Mouse (Mus musculus): ENCODE results near the gene Fam222b. TPM values are rescaled to one million over a fixed set of nuclear protein-coding genes. Genes with fewer than 3 reads are reported as not detected.
A peak's percentile ranks its signal among the peaks of the same experiment; 100 is the strongest.
"Not testable (repeated sequence)": the region's sequence is repeated elsewhere in the genome, so short reads cannot be mapped to it uniquely, and the experiment has no call there.

Fam222b gene
- polyA plus RNA-seq, 1 experiment from 2014 or later, result 5.1 TPM

DNA sequence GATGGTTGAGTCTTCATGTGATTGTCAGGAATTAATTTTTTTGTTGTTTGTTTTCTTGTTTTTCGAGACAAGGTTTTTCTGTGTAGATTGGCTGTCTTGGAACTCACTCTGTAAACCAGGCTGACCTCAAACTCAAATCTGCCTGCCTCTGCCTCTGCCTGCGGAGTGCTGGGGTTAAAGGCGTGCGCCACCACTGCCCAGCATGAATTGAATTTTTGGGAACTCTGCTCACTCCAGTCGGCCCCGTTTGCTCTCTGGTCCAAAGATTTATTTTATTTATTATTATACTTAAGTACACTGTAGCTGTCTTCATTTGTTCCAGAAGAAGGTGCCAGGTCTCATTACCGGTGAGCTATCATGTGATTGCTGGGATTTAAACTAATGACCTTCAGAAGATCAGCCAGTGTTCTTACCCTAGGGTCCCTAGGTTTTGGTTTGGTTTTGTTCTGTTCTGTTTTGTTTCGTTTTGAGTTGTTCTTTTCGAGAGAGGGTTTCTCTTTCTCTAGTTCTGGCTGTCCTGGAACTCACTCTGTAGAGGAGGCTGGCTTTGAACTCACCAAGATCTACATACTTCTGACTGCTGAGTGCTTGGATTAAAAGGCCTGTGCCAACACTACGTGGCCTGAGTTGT, 89.5 kb downstream of the Fam222b start:
- no peak; the same call in 1 of the 2 replicates for ATAC-seq (ENCODE audit: low FRiP score, low TSS enrichment)
- H3K9me3 ChIP-seq (ENCODE audit: control insufficient read depth, low read length), result no peaks in the 10 kb centered on the region
- no peaks in the 10 kb centered on the region for H3K27me3 ChIP-seq (ENCODE audit: control insufficient read depth, insufficient read depth, low read length)
- H3K27ac ChIP-seq (replicated peaks), result no peak overlapping the region
- H3K36me3 ChIP-seq (ENCODE audit: control insufficient read depth, insufficient read depth, low read length), result peaks cover 3% of the 10 kb centered on the region; the same call in 1 of the 2 replicates
- H3K9ac ChIP-seq (ENCODE audit: low read length), result no peak overlapping the region
- no peak; the same call in 1 of the 2 replicates for TF ChIP-seq CTCF (IDR thresholded peaks at IDR 0.05; ENCODE audit: low read depth)
- no peak for TF ChIP-seq EP300 (optimal IDR thresholded peaks at IDR 0.05)
- peak overlapping the region; percentile 84; the same call in 1 of the 2 replicates for H3K4me3 ChIP-seq (ENCODE audit: low read depth, low read length)
- no peak for DNase-seq (ENCODE audit: low spot score)
- H3K4me1 ChIP-seq (replicated peaks; ENCODE audit: control insufficient read depth, insufficient read depth), result no peaks in the 10 kb centered on the region
- H3K4me2 ChIP-seq (replicated peaks; ENCODE audit: low read depth), result peak overlapping the region; percentile 63
- WGBS, result 40% methylated on average over 10 of the region's 10 CpGs

- not testable (repeated sequence) for H3K27me3 ChIP-seq (ENCODE audit: control insufficient read depth, insufficient read depth, low read length); H3K9me3 ChIP-seq (ENCODE audit: control insufficient read depth, low read length); DNase-seq (ENCODE audit: low spot score); H3K9ac ChIP-seq (ENCODE audit: low read length); H3K4me2 ChIP-seq (replicated peaks; ENCODE audit: low read depth); H3K27ac ChIP-seq (replicated peaks); H3K4me3 ChIP-seq (ENCODE audit: low read depth, low read length); H3K4me1 ChIP-seq (replicated peaks; ENCODE audit: control insufficient read depth, insufficient read depth); ATAC-seq (ENCODE audit: low FRiP score, low TSS enrichment); H3K36me3 ChIP-seq (ENCODE audit: control insufficient read depth, insufficient read depth, low read length)
- WGBS, result 91% methylated on average over 6 of the region's 6 CpGs
These were observed 90.2 kb downstream of the Fam222b start for GRCm38 (mm10) chr11:78184702-78185101.

DNA sequence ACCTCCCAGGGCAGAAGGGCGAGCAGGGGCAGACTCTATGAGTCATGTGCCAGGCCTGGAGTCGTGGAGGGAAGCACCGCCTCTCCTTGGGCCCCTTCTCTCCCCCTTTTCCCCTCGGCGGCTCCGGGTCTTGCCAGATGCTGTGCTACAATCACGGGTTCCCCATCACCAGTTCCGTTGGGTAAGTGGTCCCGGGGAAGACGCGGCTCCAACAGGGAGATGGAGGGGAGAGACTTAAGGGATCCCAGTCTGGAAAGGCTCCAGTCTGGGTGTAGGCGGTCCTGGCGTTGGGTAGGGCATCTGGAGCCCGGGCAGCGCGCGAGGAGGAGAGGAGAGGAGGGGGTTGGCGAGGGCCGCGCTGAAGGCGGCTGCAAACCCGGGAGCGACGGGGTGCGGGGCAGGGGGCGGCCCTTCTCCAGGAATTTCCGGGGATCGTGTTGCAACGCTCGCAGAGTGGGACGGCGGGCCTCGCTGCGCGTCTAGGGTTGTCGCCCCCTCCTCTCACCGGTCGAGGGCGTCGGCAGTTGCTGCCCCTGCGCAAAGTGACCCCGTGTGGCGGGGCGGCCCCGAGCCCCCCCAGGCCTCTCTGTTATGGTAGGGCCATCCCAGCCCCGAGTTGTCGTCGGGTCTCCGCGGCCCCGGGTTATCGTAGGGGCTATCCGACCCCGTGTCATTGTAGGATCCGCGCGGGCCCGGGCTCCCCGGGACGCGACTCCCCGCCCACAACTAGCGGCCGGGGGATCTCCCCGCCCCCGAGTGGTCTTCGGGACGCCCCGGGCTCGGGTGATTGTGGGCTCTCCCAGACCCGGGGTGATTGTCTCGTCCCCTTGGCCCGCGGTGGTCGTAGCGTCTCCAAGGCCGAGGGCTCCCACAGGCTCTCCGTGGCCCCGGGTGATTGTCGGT, 94.1 kb downstream of the Fam222b start, which contains the start of gene Rab34:
Rab34 (plus strand) TSS at position 100 of the 903 bp plus-strand sequence.
- Histone ChIP-seq H3K9ac (ENCODE audit: low read length) (peak within 1 kb of the TSS; percentile 82), H3K27ac (replicated peaks) (peak within 1 kb of the TSS; percentile 96), H3K4me3 (ENCODE audit: low read depth, low read length) (peak within 1 kb of the TSS; percentile 72), H3K36me3 (ENCODE audit: control insufficient read depth, insufficient read depth, low read length) (peaks cover 7% of the 10 kb centered on the region), H3K4me2 (replicated peaks; ENCODE audit: low read depth) (peak within 1 kb of the TSS; percentile 88), H3K4me1 (replicated peaks; ENCODE audit: control insufficient read depth, insufficient read depth) (no peaks in the 10 kb centered on the region), H3K9me3 (ENCODE audit: control insufficient read depth, low read length) (no peaks in the 10 kb centered on the region), H3K27me3 (ENCODE audit: control insufficient read depth, insufficient read depth, low read length) (no peaks in the 10 kb centered on the region)
- DNase-seq (ENCODE audit: low spot score) (peak; percentile 77), ATAC-seq (ENCODE audit: low FRiP score, low TSS enrichment) (peak; percentile 77)
- TF ChIP-seq CTCF (IDR thresholded peaks at IDR 0.05; ENCODE audit: low read depth), result no peak; the same call in 1 of the 2 replicates
- no peak for TF ChIP-seq EP300 (optimal IDR thresholded peaks at IDR 0.05)
- under 1% methylated on average over 78 of the region's 80 CpGs for WGBS

DNA sequence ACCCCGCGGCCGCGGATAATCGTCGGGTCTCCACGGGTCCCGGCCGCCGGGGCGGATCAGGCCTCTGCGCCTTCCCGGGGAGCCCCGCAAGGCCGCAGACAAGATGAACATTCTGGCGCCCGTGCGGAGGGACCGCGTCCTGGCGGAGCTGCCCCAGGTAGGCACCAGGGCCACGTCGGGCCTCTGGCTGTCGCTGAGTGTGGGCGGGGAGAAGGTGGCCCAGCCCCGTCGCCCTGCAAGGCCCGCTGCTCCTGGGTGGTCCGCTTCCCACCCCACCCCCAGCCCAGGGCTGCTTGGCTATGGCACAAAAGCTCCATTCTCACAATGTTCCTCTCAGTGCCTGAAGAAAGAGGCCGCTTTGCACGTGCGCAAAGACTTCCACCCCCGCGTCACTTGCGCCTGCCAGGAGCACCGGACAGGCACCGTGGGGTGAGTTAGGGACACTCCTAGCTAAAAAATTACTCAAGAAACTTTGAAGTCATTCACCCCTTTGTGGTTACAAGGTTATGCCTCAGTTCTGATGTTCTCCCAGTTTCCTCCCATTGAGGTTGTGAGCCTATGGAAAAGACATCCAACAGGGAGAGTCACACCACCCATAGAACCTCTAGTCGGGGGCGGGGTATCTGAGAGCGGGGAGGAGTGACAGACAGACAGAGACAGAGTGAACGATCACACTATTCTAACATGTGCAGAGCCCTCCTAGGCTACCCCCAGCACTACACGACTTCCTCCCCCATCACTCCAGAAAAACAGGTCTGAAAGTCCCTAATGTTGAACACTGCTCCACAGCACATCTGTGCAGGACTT, 95.0 kb downstream of the Fam222b start:
- H3K36me3 ChIP-seq (ENCODE audit: control insufficient read depth, insufficient read depth, low read length), result peaks cover 7% of the 10 kb centered on the region
- TF ChIP-seq EP300 (optimal IDR thresholded peaks at IDR 0.05) (no peak), CTCF (IDR thresholded peaks at IDR 0.05; ENCODE audit: low read depth) (no peak)
- peak overlapping the region; percentile 96 for H3K27ac ChIP-seq (replicated peaks)
- H3K9ac ChIP-seq (ENCODE audit: low read length), result peak overlapping the region; percentile 82
- WGBS, result under 1% methylated on average over 42 of the region's 42 CpGs
- H3K9me3 ChIP-seq (ENCODE audit: control insufficient read depth, low read length), result no peaks in the 10 kb centered on the region
- DNase-seq (ENCODE audit: low spot score), result peak; percentile 75
- no peaks in the 10 kb centered on the region for H3K27me3 ChIP-seq (ENCODE audit: control insufficient read depth, insufficient read depth, low read length)
- peak overlapping the region; percentile 72 for H3K4me3 ChIP-seq (ENCODE audit: low read depth, low read length)
- no peaks in the 10 kb centered on the region for H3K4me1 ChIP-seq (replicated peaks; ENCODE audit: control insufficient read depth, insufficient read depth)
- ATAC-seq (ENCODE audit: low FRiP score, low TSS enrichment), result peak; percentile 65
- H3K4me2 ChIP-seq (replicated peaks; ENCODE audit: low read depth), result peak overlapping the region; percentile 88

- TF ChIP-seq CTCF (IDR thresholded peaks at IDR 0.05; ENCODE audit: low read depth), result no peak
- TF ChIP-seq EP300 (optimal IDR thresholded peaks at IDR 0.05), result no peak
- no peak for DNase-seq (ENCODE audit: low spot score)
- peaks cover 7% of the 10 kb centered on the region for H3K36me3 ChIP-seq (ENCODE audit: control insufficient read depth, insufficient read depth, low read length)
- no peak overlapping the region for H3K4me3 ChIP-seq (ENCODE audit: low read depth, low read length)
- no peak for ATAC-seq (ENCODE audit: low FRiP score, low TSS enrichment)
- H3K9me3 ChIP-seq (ENCODE audit: control insufficient read depth, low read length), result no peaks in the 10 kb centered on the region
- no peak overlapping the region for H3K27ac ChIP-seq (replicated peaks)
- 49% methylated on average over 6 of the region's 6 CpGs for WGBS
- no peaks in the 10 kb centered on the region for H3K4me1 ChIP-seq (replicated peaks; ENCODE audit: control insufficient read depth, insufficient read depth)
- peak overlapping the region; percentile 88 for H3K4me2 ChIP-seq (replicated peaks; ENCODE audit: low read depth)
- H3K9ac ChIP-seq (ENCODE audit: low read length), result no peak overlapping the region; the same call in 1 of the 2 replicates
- no peaks in the 10 kb centered on the region for H3K27me3 ChIP-seq (ENCODE audit: control insufficient read depth, insufficient read depth, low read length)
These were observed 95.6 kb downstream of the Fam222b start for GRCm38 (mm10) chr11:78190041-78190440.

Measured in stomach, postnatal 0 days (tissue).